Comparison of ENCODE assay signal across 9 mouse cellular contexts in genomic region chr15:99714858-99715257, GRCm38 (mm10). TPM values are rescaled to one million over a fixed set of nuclear protein-coding genes. Genes with fewer than 3 reads are reported as not detected.
DNase-seq lines count a peak whose midpoint lies in the region; ATAC-seq and TF ChIP-seq lines count a peak whose summit lies in the region.
"Had no signal": no experiment of that assay in that cellular context is flagged by ENCODE, and none has a peak within 500 bp of the region (broad histone marks: within the 10 kb centered on the region; RNA-seq: fewer than 3 reads in every experiment).

No protein-coding gene starts in this region.

- no peak overlapping the region for H3K4me2 ChIP-seq in embryonic facial prominence, embryonic 14.5 days (ENCODE audit: low read depth, low read length)
- no peak overlapping the region for H3K4me2 ChIP-seq in limb, embryonic 14.5 days (replicated peaks; ENCODE audit: low read depth, low read length, severe bottlenecking)
- H3K4me2 ChIP-seq in midbrain, embryonic 16.5 days (ENCODE audit: low read length), result no peak overlapping the region
- H3K4me2 ChIP-seq: embryonic facial prominence, embryonic 12.5 days had no signal

- WGBS in embryonic facial prominence, embryonic 14.5 days, result 60% methylated on average over 7 of the region's 7 CpGs
- WGBS in limb, embryonic 14.5 days, result 50% methylated on average over 7 of the region's 7 CpGs
- 39% methylated on average over 7 of the region's 7 CpGs for WGBS in midbrain, embryonic 16.5 days

- H3K9me3 ChIP-seq in embryonic facial prominence, embryonic 14.5 days (ENCODE audit: control insufficient read depth, low read length), result no peaks in the 10 kb centered on the region
- no peaks in the 10 kb centered on the region for H3K9me3 ChIP-seq in limb, embryonic 14.5 days (ENCODE audit: control insufficient read depth, low read length)
- no peaks in the 10 kb centered on the region for H3K9me3 ChIP-seq in midbrain, embryonic 16.5 days (replicated peaks; ENCODE audit: control insufficient read depth, low read length, poor library complexity, severe bottlenecking)
- H3K9me3 ChIP-seq: embryonic facial prominence, embryonic 12.5 days had no signal

- peaks cover 52% of the 10 kb centered on the region for H3K36me3 ChIP-seq in embryonic facial prominence, embryonic 14.5 days (ENCODE audit: control insufficient read depth, insufficient read depth, low read length)
- H3K36me3 ChIP-seq in limb, embryonic 14.5 days (ENCODE audit: control insufficient read depth, insufficient read depth, low read length), result peaks cover 60% of the 10 kb centered on the region
- H3K36me3 ChIP-seq in midbrain, embryonic 16.5 days (ENCODE audit: control insufficient read depth, insufficient read depth, low read length), result peaks cover 32% of the 10 kb centered on the region

- no peaks in the 10 kb centered on the region for H3K27me3 ChIP-seq in embryonic facial prominence, embryonic 14.5 days (replicated peaks; ENCODE audit: control insufficient read depth, insufficient read depth, low read length)
- H3K27me3 ChIP-seq in limb, embryonic 14.5 days (ENCODE audit: control insufficient read depth, insufficient read depth, low read length), result no peaks in the 10 kb centered on the region
- H3K27me3 ChIP-seq in midbrain, embryonic 16.5 days (ENCODE audit: control insufficient read depth, insufficient read depth, low read depth, low read length), result no peaks in the 10 kb centered on the region
- H3K27me3 ChIP-seq: embryonic facial prominence, embryonic 12.5 days had no signal

- no peak overlapping the region for H3K9ac ChIP-seq in embryonic facial prominence, embryonic 14.5 days (ENCODE audit: low read depth, low read length)
- H3K9ac ChIP-seq in limb, embryonic 14.5 days (ENCODE audit: low read depth, low read length, severe bottlenecking), result no peak overlapping the region
- H3K9ac ChIP-seq in midbrain, embryonic 16.5 days (ENCODE audit: low read depth, low read length), result no peak overlapping the region
- H3K9ac ChIP-seq: embryonic facial prominence, embryonic 12.5 days had no signal

- no peak for TF ChIP-seq POLR2A in limb, embryonic 14.5 days (IDR thresholded peaks at IDR 0.05; ENCODE audit: borderline replicate concordance, extremely low read depth, insufficient read depth, insufficient read length)

- H3K27ac ChIP-seq in embryonic facial prominence, embryonic 14.5 days (replicated peaks; ENCODE audit: low read depth, low read length), result no peak overlapping the region
- H3K27ac ChIP-seq in limb, embryonic 14.5 days (replicated peaks; ENCODE audit: low read depth, low read length), result no peak overlapping the region
- H3K27ac ChIP-seq in midbrain, embryonic 16.5 days (ENCODE audit: low read length), result peak overlapping the region; percentile 69
- H3K27ac ChIP-seq: embryonic facial prominence, embryonic 12.5 days had no signal

- no peak overlapping the region for H3K4me3 ChIP-seq in embryonic facial prominence, embryonic 14.5 days (ENCODE audit: low read depth, low read length)
- no peak overlapping the region for H3K4me3 ChIP-seq in limb, embryonic 14.5 days (replicated peaks; ENCODE audit: low read length)
- no peak overlapping the region for H3K4me3 ChIP-seq in midbrain, embryonic 16.5 days (ENCODE audit: low read depth, low read length)
- H3K4me3 ChIP-seq: embryonic facial prominence, embryonic 12.5 days had no signal

- ATAC-seq in embryonic facial prominence, embryonic 14.5 days (ENCODE audit: low read depth), result peak; percentile 42; the same call in 1 of the 2 replicates
- ATAC-seq in limb, embryonic 14.5 days (ENCODE audit: low FRiP score, low read depth), result peak; percentile 34; the same call in 1 of the 2 replicates
- peak; percentile 57 for ATAC-seq in midbrain, embryonic 16.5 days

- DNase-seq in B cell, adult 2 months, result peak; percentile 77 to 78
- DNase-seq in adrenal gland, postnatal 36 days, result peak; percentile 78 to 85
- peak; percentile 81 for DNase-seq in embryonic facial prominence, embryonic 14.5 days (ENCODE audit: low spot score)
- DNase-seq in heart, adult 9 months (ENCODE audit: low spot score in 2 of 2), result peak; percentile 68 to 80
- DNase-seq in kidney, adult 8-10 months, result peak; percentile 78 to 86
- DNase-seq in limb, embryonic 14.5 days (ENCODE audit: low spot score), result peak; percentile 80
- peak; percentile 44 to 66 for DNase-seq in spleen, postnatal 14 days (ENCODE audit: low spot score in 2 of 2)

- H3K4me1 ChIP-seq in embryonic facial prominence, embryonic 14.5 days (ENCODE audit: control insufficient read depth, insufficient read depth, low read length), result no peaks in the 10 kb centered on the region
- H3K4me1 ChIP-seq in limb, embryonic 14.5 days (ENCODE audit: control insufficient read depth, insufficient read depth, low read length), result no peaks in the 10 kb centered on the region
- peaks cover 6% of the 10 kb centered on the region; the same call in 1 of the 2 replicates for H3K4me1 ChIP-seq in midbrain, embryonic 16.5 days (ENCODE audit: control insufficient read depth, insufficient read depth, low read length)

RNA-seq across cellular contexts. Expression of gene Gpd1, which starts 2.5 kb away (rescaled TPM):
- 1,000 to 10,000 TPM in 1 of 2 experiments, 100 to 1,000 TPM in 1; 945 to 1,041 TPM for total RNA-seq in adrenal gland, postnatal 36 days (2021)
- polyA plus RNA-seq in embryonic facial prominence, embryonic 14.5 days (2014; fragmentation: Nextera tagmentation; extraction: Ambion mirVana), result 2.0 and 7.3 TPM in 2 replicates
- polyA plus RNA-seq in limb, embryonic 14.5 days (2012; rRNA removed), result 1.4 TPM in 2 replicates
- polyA plus RNA-seq in limb, embryonic 14.5 days (2014; fragmentation: Nextera tagmentation; extraction: Ambion mirVana), result 0.15 and 0.22 TPM in 2 replicates
- 1.4 and 1.7 TPM in 2 replicates for polyA plus RNA-seq in midbrain, embryonic 16.5 days (2015; fragmentation: Nextera tagmentation; extraction: Ambion mirVana)

RNA-seq across cellular contexts. Expression of gene Gm17349, which starts 9.6 kb away (rescaled TPM):
- 10 to 100 TPM; 19.6 to 24.6 TPM for total RNA-seq in adrenal gland, postnatal 36 days (2021)
- polyA plus RNA-seq in embryonic facial prominence, embryonic 14.5 days (2014; fragmentation: Nextera tagmentation; extraction: Ambion mirVana), result not detected in 2 replicates
- 0.63 TPM in 1 of 2 replicates, not detected in the other for polyA plus RNA-seq in limb, embryonic 14.5 days (2012; rRNA removed)
- polyA plus RNA-seq in limb, embryonic 14.5 days (2014; fragmentation: Nextera tagmentation; extraction: Ambion mirVana), result not detected in 2 replicates
- polyA plus RNA-seq in midbrain, embryonic 16.5 days (2015; fragmentation: Nextera tagmentation; extraction: Ambion mirVana), result not detected in 2 replicates
- polyA plus RNA-seq: embryonic facial prominence, embryonic 12.5 days had no signal

RNA-seq across cellular contexts. Expression of gene Cox14, which starts 10.6 kb away (rescaled TPM):
- 100 to 1,000 TPM; 227 to 257 TPM for total RNA-seq in adrenal gland, postnatal 36 days (2021)
- 176 and 180 TPM in 2 replicates for polyA plus RNA-seq in embryonic facial prominence, embryonic 14.5 days (2014; fragmentation: Nextera tagmentation; extraction: Ambion mirVana)
- 157 and 199 TPM in 2 replicates for polyA plus RNA-seq in limb, embryonic 14.5 days (2012; rRNA removed)
- 174 and 194 TPM in 2 replicates for polyA plus RNA-seq in limb, embryonic 14.5 days (2014; fragmentation: Nextera tagmentation; extraction: Ambion mirVana)
- 142 and 164 TPM in 2 replicates for polyA plus RNA-seq in midbrain, embryonic 16.5 days (2015; fragmentation: Nextera tagmentation; extraction: Ambion mirVana)

RNA-seq across cellular contexts. Expression of gene Smarcd1, which starts 12.9 kb away (rescaled TPM):
- 10 to 100 TPM; 40.8 to 51.2 TPM for total RNA-seq in adrenal gland, postnatal 36 days (2021)
- polyA plus RNA-seq in embryonic facial prominence, embryonic 14.5 days (2014; fragmentation: Nextera tagmentation; extraction: Ambion mirVana), result 27.9 and 35.6 TPM in 2 replicates
- polyA plus RNA-seq in limb, embryonic 14.5 days (2012; rRNA removed), result 77.1 and 93.5 TPM in 2 replicates
- 41.9 and 49.2 TPM in 2 replicates for polyA plus RNA-seq in limb, embryonic 14.5 days (2014; fragmentation: Nextera tagmentation; extraction: Ambion mirVana)
- 86.0 and 110 TPM in 2 replicates for polyA plus RNA-seq in midbrain, embryonic 16.5 days (2015; fragmentation: Nextera tagmentation; extraction: Ambion mirVana)

RNA-seq across cellular contexts. Expression of gene Asic1, which starts 44.7 kb away (rescaled TPM):
- total RNA-seq in adrenal gland, postnatal 36 days (2021), result under 1 TPM; 0.53 to 0.56 TPM
- polyA plus RNA-seq in embryonic facial prominence, embryonic 14.5 days (2014; fragmentation: Nextera tagmentation; extraction: Ambion mirVana), result 4.1 and 4.6 TPM in 2 replicates
- polyA plus RNA-seq in limb, embryonic 14.5 days (2012; rRNA removed), result 3.4 TPM in 2 replicates
- 1.4 and 1.9 TPM in 2 replicates for polyA plus RNA-seq in limb, embryonic 14.5 days (2014; fragmentation: Nextera tagmentation; extraction: Ambion mirVana)
- polyA plus RNA-seq in midbrain, embryonic 16.5 days (2015; fragmentation: Nextera tagmentation; extraction: Ambion mirVana), result 47.9 and 53.9 TPM in 2 replicates
